Mouse (Mus musculus) kidney, embryonic 14.5 days (tissue): Measurements from ENCODE around the gene Ptpn13. TPM values are rescaled to one million over a fixed set of nuclear protein-coding genes. Genes with fewer than 3 reads are reported as not detected.

Experiments
- ATAC-seq: fragments of 200-750 bp; cut with Nextera tagmentation; 2 replicates; pipeline ENCODE4 v1.8.0; 2017; ENCODE audit warnings: moderate number of reproducible peaks, mild to moderate bottlenecking, moderate TSS enrichment, moderate library complexity; ENCODE audit not compliant: low FRiP score, low TSS enrichment
- H3K27ac ChIP-seq: fragments of 300-500 bp; sonication (generic); 2 replicates; pipeline ENCODE4 v1.5.1; 2014; ENCODE audit warnings: low read depth, mild to moderate bottlenecking, low read length, moderate library complexity, mixed read lengths
- H3K27me3 ChIP-seq: fragments of 300-500 bp; sonication (generic); 2 replicates; pipeline ENCODE4 v1.6.1; 2014; ENCODE audit warnings: mild to moderate bottlenecking, low read length; ENCODE audit not compliant: control insufficient read depth, insufficient read depth
- H3K36me3 ChIP-seq: fragments of 300-500 bp; sonication (generic); 2 replicates; pipeline ENCODE4 v1.6.1; 2014; ENCODE audit warnings: low read length, mixed read lengths; ENCODE audit not compliant: control insufficient read depth, insufficient read depth
- H3K4me1 ChIP-seq: fragments of 300-500 bp; sonication (generic); 2 replicates; pipeline ENCODE4 v1.6.1; 2014; ENCODE audit warnings: low read length, mixed read lengths; ENCODE audit not compliant: control insufficient read depth, insufficient read depth
- H3K4me2 ChIP-seq: fragments of 300-500 bp; sonication (generic); replicated peaks from 2 replicates; pipeline ENCODE4 v1.6.1; 2014; ENCODE audit warnings: low read depth, mild to moderate bottlenecking, low read length
- H3K4me3 ChIP-seq: fragments of 300-500 bp; sonication (generic); 2 replicates; pipeline ENCODE4 v1.5.1; 2014; ENCODE audit warnings: mild to moderate bottlenecking, low read length
- H3K9ac ChIP-seq: fragments of 300-500 bp; sonication (generic); 2 replicates; pipeline ENCODE4 v1.6.1; 2014; ENCODE audit warnings: low read depth, mild to moderate bottlenecking, low read length, moderate library complexity
- H3K9me3 ChIP-seq: fragments of 300-500 bp; sonication (generic); 2 replicates; pipeline ENCODE4 v1.6.1; 2016; ENCODE audit warnings: low read length; ENCODE audit not compliant: control insufficient read depth
- WGBS: fragments of 180-500 bp; shearing (Covaris S2); extraction: QIAGEN DNeasy Blood & Tissue Kit; methylation state at CpG from one replicate; pipeline ENCODE4 v1.1.7; 2014; 5-methylcytosine and 5-hydroxymethylcytosine counted together
- polyA plus RNA-seq: library from polyadenylated mRNA; unstranded; fragments of >200 nt; fragmentation: Nextera tagmentation; extraction: Ambion mirVana; gene quantifications from 2 replicates; pipeline ENCODE4 v1.2.1, GENCODE M21; 2014

The Ptpn13 gene
- polyA plus RNA-seq, 1 experiment from 2014 or later, result 42.5 TPM

- H3K4me2 ChIP-seq, result no peak overlapping the region
- H3K27ac ChIP-seq, result no peak overlapping the region
- H3K9me3 ChIP-seq, result no peaks in the 10 kb centered on the region
- H3K36me3 ChIP-seq, result no peaks in the 10 kb centered on the region
- WGBS, result 79% methylated on average over 9 of the region's 9 CpGs
- no peak overlapping the region for H3K9ac ChIP-seq
- H3K4me1 ChIP-seq, result peaks cover 30% of the 10 kb centered on the region
- no peaks in the 10 kb centered on the region; the same call in 1 of the 2 replicates for H3K27me3 ChIP-seq
- H3K4me3 ChIP-seq, result no peak overlapping the region
- ATAC-seq, result no peak
Observed at GRCm38 (mm10) chr5:103418009-103418408, 7.0 kb upstream of the Ptpn13 start.

GRCm38 (mm10) chr5:103418886-103419285, 6.1 kb upstream of the Ptpn13 start:
- no peak overlapping the region for H3K9ac ChIP-seq
- 76% methylated on average over 3 of the region's 3 CpGs for WGBS
- H3K36me3 ChIP-seq, result no peaks in the 10 kb centered on the region
- ATAC-seq, result no peak
- no peak overlapping the region for H3K4me3 ChIP-seq
- H3K27me3 ChIP-seq, result no peaks in the 10 kb centered on the region; the same call in 1 of the 2 replicates
- no peak overlapping the region for H3K4me2 ChIP-seq
- H3K9me3 ChIP-seq, result no peaks in the 10 kb centered on the region
- no peak overlapping the region for H3K27ac ChIP-seq
- peaks cover 39% of the 10 kb centered on the region for H3K4me1 ChIP-seq

- no peaks in the 10 kb centered on the region; the same call in 1 of the 2 replicates for H3K27me3 ChIP-seq
- no peaks in the 10 kb centered on the region for H3K9me3 ChIP-seq
- no peak overlapping the region for H3K4me3 ChIP-seq
- 26% methylated on average over 10 of the region's 10 CpGs for WGBS
- peak overlapping the region; percentile 33; the same call in 1 of the 2 replicates for H3K27ac ChIP-seq
- no peak overlapping the region for H3K9ac ChIP-seq
- H3K4me1 ChIP-seq, result peaks cover 43% of the 10 kb centered on the region
- no peak for ATAC-seq
- no peak overlapping the region for H3K4me2 ChIP-seq
- no peaks in the 10 kb centered on the region for H3K36me3 ChIP-seq
Observed at GRCm38 (mm10) chr5:103420568-103420967, 4.4 kb upstream of the Ptpn13 start.

GRCm38 (mm10) chr5:103422609-103423008, 2.4 kb upstream of the Ptpn13 start:
- H3K9ac ChIP-seq, result no peak overlapping the region
- peaks cover 42% of the 10 kb centered on the region for H3K4me1 ChIP-seq
- no peaks in the 10 kb centered on the region for H3K36me3 ChIP-seq
- H3K27ac ChIP-seq, result no peak overlapping the region
- WGBS, result 71% methylated on average over 6 of the region's 6 CpGs
- H3K27me3 ChIP-seq, result no peaks in the 10 kb centered on the region
- no peak for ATAC-seq
- no peak overlapping the region for H3K4me2 ChIP-seq
- no peak overlapping the region for H3K4me3 ChIP-seq
- H3K9me3 ChIP-seq, result no peaks in the 10 kb centered on the region

- Histone ChIP-seq H3K9ac (no peak overlapping the region), H3K4me2 (peak overlapping the region; percentile 85), H3K27ac (peak overlapping the region; percentile 76), H3K4me3 (peak overlapping the region; percentile 91; the same call in 1 of the 2 replicates), H3K27me3 (no peaks in the 10 kb centered on the region), H3K9me3 (no peaks in the 10 kb centered on the region), H3K36me3 (no peaks in the 10 kb centered on the region), H3K4me1 (peaks cover 42% of the 10 kb centered on the region)
- peak; percentile 41 for ATAC-seq
- WGBS, result 6% methylated on average over 6 of the region's 6 CpGs
Observed at GRCm38 (mm10) chr5:103423305-103423926, 1.6 kb upstream of the Ptpn13 start.

- ATAC-seq, result no peak
- Histone ChIP-seq H3K4me1 (peaks cover 39% of the 10 kb centered on the region), H3K9me3 (no peaks in the 10 kb centered on the region)
Observed at GRCm38 (mm10) chr5:103423927-103424315, 1.1 kb upstream of the Ptpn13 start.

GRCm38 (mm10) chr5:103425363-103426031, 505 bp downstream of the Ptpn13 start:
- Histone ChIP-seq H3K27ac (peak overlapping the region; percentile 91), H3K36me3 (no peaks in the 10 kb centered on the region), H3K9ac (peak overlapping the region; percentile 92), H3K4me2 (peak overlapping the region; percentile 85), H3K4me3 (peak overlapping the region; percentile 91), H3K27me3 (no peaks in the 10 kb centered on the region), H3K9me3 (no peaks in the 10 kb centered on the region), H3K4me1 (peaks cover 29% of the 10 kb centered on the region)
- ATAC-seq, result peak; percentile 41; the same call in 1 of the 2 replicates
- WGBS, result 0% methylated on average over 52 of the region's 67 CpGs

More at GRCm38 (mm10) chr5:103423927-103424315, 1.1 kb upstream of the Ptpn13 start:
- Histone ChIP-seq H3K4me2 (peak overlapping the region; percentile 85), H3K27ac (peak overlapping the region; percentile 76), H3K27me3 (no peaks in the 10 kb centered on the region), H3K4me3 (peak overlapping the region; percentile 91), H3K36me3 (no peaks in the 10 kb centered on the region), H3K9ac (no peak overlapping the region; the same call in 1 of the 2 replicates)
- WGBS, result 5% methylated on average over 5 of the region's 5 CpGs

- Histone ChIP-seq H3K27ac (no peak overlapping the region), H3K9ac (peak overlapping the region; percentile 92; the same call in 1 of the 2 replicates), H3K9me3 (no peaks in the 10 kb centered on the region), H3K27me3 (no peaks in the 10 kb centered on the region), H3K36me3 (no peaks in the 10 kb centered on the region), H3K4me2 (peak overlapping the region; percentile 85), H3K4me3 (peak overlapping the region; percentile 91), H3K4me1 (peaks cover 24% of the 10 kb centered on the region)
- 16% methylated on average over 9 of the region's 9 CpGs for WGBS
- no peak for ATAC-seq
Observed at GRCm38 (mm10) chr5:103426250-103426649, 1.3 kb downstream of the Ptpn13 start.

GRCm38 (mm10) chr5:103430986-103431385, 6.0 kb downstream of the Ptpn13 start:
- no peak overlapping the region for H3K4me2 ChIP-seq
- no peaks in the 10 kb centered on the region for H3K9me3 ChIP-seq
- peaks cover 10% of the 10 kb centered on the region for H3K4me1 ChIP-seq
- no peak overlapping the region for H3K27ac ChIP-seq
- no peak for ATAC-seq
- H3K4me3 ChIP-seq, result no peak overlapping the region
- H3K36me3 ChIP-seq, result no peaks in the 10 kb centered on the region
- no peak overlapping the region for H3K9ac ChIP-seq
- no peaks in the 10 kb centered on the region for H3K27me3 ChIP-seq
- whole genome bisulfite sequencing, result 68% methylated on average over 3 of the region's 3 CpGs
